Mouse (Mus musculus): ENCODE measurements around the gene Cirbp.

DNA sequence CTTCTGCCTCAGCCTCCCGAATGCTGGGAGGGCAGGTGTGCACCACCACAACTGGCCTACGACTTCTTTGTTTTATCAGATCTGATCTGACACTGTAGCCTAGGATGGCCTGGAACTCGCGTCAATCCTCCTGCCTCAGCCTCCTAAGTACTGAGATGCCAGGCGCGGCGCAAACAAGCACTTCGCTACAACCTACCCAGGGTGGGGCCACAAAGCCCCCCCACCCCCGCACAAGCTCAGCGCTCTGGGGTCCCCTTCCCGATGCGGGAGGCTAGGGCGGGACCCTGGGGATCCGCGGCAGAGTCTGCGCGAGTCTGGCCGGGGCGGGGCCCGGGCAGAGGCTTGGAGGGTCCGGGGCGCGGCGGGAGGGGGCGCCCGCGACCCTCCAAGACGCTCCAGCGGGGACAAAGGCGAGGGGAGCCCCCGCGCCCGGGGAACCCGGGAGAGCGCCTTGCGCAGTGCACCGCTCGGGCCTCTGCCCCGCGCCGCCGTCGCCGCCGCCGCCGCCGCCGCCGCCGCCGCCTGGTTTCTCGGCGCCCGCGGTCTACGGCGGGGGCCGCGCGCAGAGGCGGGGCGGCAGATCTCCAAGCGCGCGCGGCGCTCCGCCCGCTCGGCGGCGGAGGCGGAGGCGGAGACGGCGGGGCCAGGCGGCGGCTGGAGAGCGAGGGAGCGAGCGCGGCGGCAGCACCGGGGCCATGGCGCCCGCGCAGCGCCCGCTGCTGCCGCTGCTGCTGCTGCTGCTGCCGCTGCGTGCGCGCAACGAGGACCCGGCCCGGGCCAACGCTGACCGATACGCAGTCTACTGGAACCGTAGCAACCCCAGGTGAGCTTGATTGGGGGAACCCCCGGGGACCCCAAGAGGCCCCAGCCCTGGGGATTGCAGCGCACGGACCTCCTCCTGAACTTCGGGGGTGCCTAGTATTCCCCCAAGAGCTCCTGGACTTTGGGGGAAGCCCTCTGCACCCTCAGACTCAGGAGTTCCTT lies 13.6 kb downstream of the Cirbp start, which contains the start of gene Efna2:
- no peak for TF ChIP-seq POLR2A (IDR thresholded peaks at IDR 0.05; ENCODE audit: extremely low read depth, insufficient read depth, low read length)
- TF ChIP-seq CTCF (IDR thresholded peaks at IDR 0.05; ENCODE audit: low read depth, low read length): no peak
